ENCODE assay signal across 8 mouse cellular contexts in the genomic region with DNA sequence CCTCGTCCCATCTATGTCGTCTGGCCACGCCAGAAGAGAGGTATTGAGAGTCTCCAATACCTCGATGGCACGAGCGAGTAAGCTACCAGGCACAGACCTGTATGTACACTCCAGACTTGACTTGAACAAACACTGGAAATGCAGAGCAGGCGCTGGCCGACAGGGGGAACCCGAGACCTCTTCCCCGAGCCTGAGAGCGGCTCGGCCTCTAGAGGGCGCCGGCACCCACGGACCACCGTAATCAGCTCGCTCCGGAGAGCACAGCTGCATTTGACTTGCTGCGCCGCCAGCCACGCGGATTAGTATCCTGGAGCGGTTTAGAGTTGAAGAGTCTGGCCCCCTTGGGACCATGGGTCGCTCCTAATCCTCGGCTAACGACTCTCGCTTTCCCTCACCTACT. TPM values are rescaled to one million over a fixed set of nuclear protein-coding genes. Genes with fewer than 3 reads are reported as not detected.
DNase-seq lines count a peak whose midpoint lies in the region; ATAC-seq lines count a peak whose summit lies in the region.

No protein-coding gene starts in this region.

- H3K4me1 ChIP-seq in megakaryocyte, embryonic 14.5 days = peaks cover 84% of the 10 kb centered on the region

- DNase-seq in embryo, embryonic 10 days (ENCODE audit: low spot score) = peak; percentile 95
- peak; percentile 96 for DNase-seq in gastrocnemius, postnatal 10 days
- DNase-seq in left cerebral cortex, adult 9 months (ENCODE audit: low spot score in 2 of 2) = peak; percentile 83 to 98
- peak; percentile 97 to 98 for DNase-seq in right cerebral cortex, adult 2 months (ENCODE audit: low spot score in 2 of 2)
- peak; percentile 76 for DNase-seq in urinary bladder, postnatal 10 days (ENCODE audit: low spot score)

- H3K4me3 ChIP-seq in megakaryocyte, embryonic 14.5 days (replicated peaks) = peak overlapping the region; percentile 89

- peaks cover 16% of the 10 kb centered on the region for H3K36me3 ChIP-seq in megakaryocyte, embryonic 14.5 days (replicated peaks; ENCODE audit: low read length)

- H3K27me3 ChIP-seq in megakaryocyte, embryonic 14.5 days (replicated peaks) = peaks cover 75% of the 10 kb centered on the region

- peak; percentile 79 for ATAC-seq in activated CD4-positive, CD25-positive, alpha-beta regulatory T cell, adult 4 months
- peak; percentile 80 for ATAC-seq in inflammation-experienced regulatory T-cells, adult 6 months

- no peaks in the 10 kb centered on the region for H3K9me3 ChIP-seq in megakaryocyte, embryonic 14.5 days

RNA-seq across cellular contexts. Expression of a gene that starts 2.0 kb away (rescaled TPM):
- not detected for polyA plus RNA-seq in activated CD4-positive, CD25-positive, alpha-beta regulatory T cell, adult 4 months (2017; shearing (Covaris generic))
- 10 to 100 TPM; 20.5 to 24.2 TPM for total RNA-seq in gastrocnemius, postnatal 10 days (2021)
- not detected for polyA plus RNA-seq in inflammation-experienced regulatory T-cells, adult 6 months (2017; shearing (Covaris generic))
- 0.23 and 5.2 TPM in 2 replicates for polyA plus RNA-seq in megakaryocyte, embryonic 14.5 days (2012; ENCODE audit: insufficient read depth, low replicate concordance)

RNA-seq across cellular contexts. Expression of a gene that starts 9.4 kb away (rescaled TPM):
- polyA plus RNA-seq in activated CD4-positive, CD25-positive, alpha-beta regulatory T cell, adult 4 months (2017; shearing (Covaris generic)) = 10 to 100 TPM; 34.2 to 50.7 TPM
- 10 to 100 TPM; 30.5 to 33.4 TPM for total RNA-seq in gastrocnemius, postnatal 10 days (2021)
- polyA plus RNA-seq in inflammation-experienced regulatory T-cells, adult 6 months (2017; shearing (Covaris generic)) = 10 to 100 TPM; 38.2 to 43.2 (median 42.9) TPM
- 143 and 168 TPM in 2 replicates for polyA plus RNA-seq in megakaryocyte, embryonic 14.5 days (2012; ENCODE audit: insufficient read depth, low replicate concordance)

RNA-seq across cellular contexts. Expression of a gene that starts 11.3 kb away (rescaled TPM):
- under 1 TPM in 1 of 2 experiments, not detected in 1; 0.92 TPM for polyA plus RNA-seq in activated CD4-positive, CD25-positive, alpha-beta regulatory T cell, adult 4 months (2017; shearing (Covaris generic))
- total RNA-seq in gastrocnemius, postnatal 10 days (2021) = 100 to 1,000 TPM; 272 to 307 TPM
- polyA plus RNA-seq in inflammation-experienced regulatory T-cells, adult 6 months (2017; shearing (Covaris generic)) = under 1 TPM in 1 of 3 experiments, not detected in 2; 0.35 TPM
- 3.9 TPM in 1 of 2 replicates, not detected in the other for polyA plus RNA-seq in megakaryocyte, embryonic 14.5 days (2012; ENCODE audit: insufficient read depth, low replicate concordance)

RNA-seq across cellular contexts. Expression of a gene that starts 21.5 kb away (rescaled TPM):
- not detected for polyA plus RNA-seq in activated CD4-positive, CD25-positive, alpha-beta regulatory T cell, adult 4 months (2017; shearing (Covaris generic))
- 1 to 10 TPM; 1.6 to 1.9 TPM for total RNA-seq in gastrocnemius, postnatal 10 days (2021)
- polyA plus RNA-seq in inflammation-experienced regulatory T-cells, adult 6 months (2017; shearing (Covaris generic)) = not detected
- polyA plus RNA-seq in megakaryocyte, embryonic 14.5 days (2012; ENCODE audit: insufficient read depth, low replicate concordance) = 0.32 TPM in 1 of 2 replicates, not detected in the other

Comparison
In these comparisons a context has a peak if more than half of its experiments do, and no peak if none do; other contexts are left out.
1. Peak in every context shown above with its lines: DNase-seq, ATAC-seq and H3K4me3 ChIP-seq.